Mouse (Mus musculus) skeletal muscle tissue, adult 2 months (tissue): Measurements from ENCODE around the gene Dennd4c.

Experiments
- DNase-seq: peaks from one replicate; pipeline ENCODE4 v3.0.0-alpha.2; 2012; ENCODE audit warnings: low read depth, low spot score

The Dennd4c gene

DNA sequence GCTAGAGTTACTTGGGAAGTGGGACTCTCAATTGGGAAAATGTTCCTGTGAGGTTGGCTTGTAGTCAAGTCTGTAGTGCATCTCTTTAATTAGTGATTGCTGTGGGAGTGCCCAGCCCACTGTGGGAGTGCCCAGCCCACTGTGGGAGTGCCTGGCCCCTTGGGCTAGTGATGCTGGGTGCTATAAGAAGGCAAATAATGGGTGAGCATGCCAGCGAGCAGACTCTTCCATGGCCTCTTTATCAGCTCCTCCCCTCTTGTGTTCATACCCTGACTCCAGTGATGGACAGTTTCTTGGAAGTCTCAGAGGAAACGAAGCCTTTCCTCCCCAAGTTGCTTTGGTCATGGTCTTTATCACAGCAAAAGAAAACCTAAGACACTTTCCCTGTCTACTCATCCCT, 134.1 kb downstream of the Dennd4c start:
- DNase-seq = no peak

GRCm38 (mm10) chr4:86884945-86885344, 136.6 kb downstream of the Dennd4c start:
- no peak for DNase-seq

- no peak for DNase-seq
Observed at GRCm38 (mm10) chr4:86885790-86886159, 137.4 kb downstream of the Dennd4c start.

DNA sequence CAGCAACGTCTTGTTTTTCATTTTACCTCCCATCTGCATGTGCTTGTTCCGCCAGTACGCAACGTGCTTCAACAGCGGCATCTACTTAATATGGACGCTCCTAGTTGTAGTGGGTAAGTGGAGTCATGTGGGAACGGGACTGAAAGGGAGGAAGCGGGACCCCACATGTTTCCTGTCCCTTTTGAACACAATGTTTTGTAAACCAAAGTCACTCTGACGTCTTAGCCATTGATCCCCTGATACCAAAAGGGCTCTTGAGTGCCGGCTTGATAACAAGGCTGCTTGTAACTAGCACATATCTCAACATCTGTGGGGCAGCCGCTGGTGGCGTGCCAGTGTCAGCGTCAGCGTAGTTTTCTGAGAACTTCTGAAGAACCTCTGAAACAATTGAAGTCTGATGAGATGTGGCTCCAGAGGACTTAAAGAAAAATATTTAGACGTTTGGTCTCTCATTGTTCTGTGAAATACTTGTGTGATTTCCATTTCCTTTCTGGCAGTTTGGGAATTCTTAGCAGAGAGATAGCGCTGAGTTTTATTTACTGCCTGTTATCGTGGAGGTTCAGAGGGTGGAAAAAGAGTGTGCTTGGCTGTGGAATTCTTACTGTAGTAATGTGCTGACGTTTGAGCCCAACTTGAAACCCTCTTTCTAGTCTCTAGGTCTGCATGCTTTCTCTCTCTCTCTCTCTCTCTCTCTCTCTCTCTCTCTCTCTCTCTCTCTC, 138.0 kb downstream of the Dennd4c start:
- DNase-seq = peak; percentile 31

DNA sequence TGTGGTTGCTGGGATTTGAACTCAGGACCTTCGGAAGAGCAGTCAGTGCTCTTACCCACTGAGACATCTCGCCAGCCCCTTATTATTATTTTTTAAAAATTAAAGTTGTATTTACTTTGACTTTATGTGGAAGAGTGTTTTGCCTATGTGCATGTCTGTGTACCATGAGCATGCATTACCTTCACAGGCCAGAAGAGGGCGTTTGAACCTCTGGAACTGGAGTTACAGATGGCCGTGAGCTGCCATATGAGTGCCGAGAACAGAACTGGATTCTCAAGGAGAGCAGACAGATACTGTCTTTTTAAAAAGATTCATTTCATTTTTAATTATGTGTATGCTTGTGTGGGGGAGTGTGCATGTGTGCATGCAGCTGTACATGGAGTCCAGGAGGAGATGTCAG, 139.5 kb downstream of the Dennd4c start:
- no peak for DNase-seq

GRCm38 (mm10) chr4:86897411-86897810, 149.1 kb downstream of the Dennd4c start:
- DNase-seq = peak; percentile 33

- DNase-seq = peak; percentile 24
Observed at GRCm38 (mm10) chr4:86898791-86899474, 150.6 kb downstream of the Dennd4c start.
